Mouse (Mus musculus) frontal cortex, postnatal 14 days (tissue): ENCODE measurements around the gene Gm7978.
"Not testable (repeated sequence)": the region's sequence is repeated elsewhere in the genome, so short reads cannot be mapped to it uniquely, and the experiment has no call there.

Source experiments
- DNase-seq, 2 experiments: peaks; one replicate each; pipeline ENCODE4 v3.0.0; 2022; ENCODE audit warnings: low spot score in 2 of 2

Gm7978 gene

DNA sequence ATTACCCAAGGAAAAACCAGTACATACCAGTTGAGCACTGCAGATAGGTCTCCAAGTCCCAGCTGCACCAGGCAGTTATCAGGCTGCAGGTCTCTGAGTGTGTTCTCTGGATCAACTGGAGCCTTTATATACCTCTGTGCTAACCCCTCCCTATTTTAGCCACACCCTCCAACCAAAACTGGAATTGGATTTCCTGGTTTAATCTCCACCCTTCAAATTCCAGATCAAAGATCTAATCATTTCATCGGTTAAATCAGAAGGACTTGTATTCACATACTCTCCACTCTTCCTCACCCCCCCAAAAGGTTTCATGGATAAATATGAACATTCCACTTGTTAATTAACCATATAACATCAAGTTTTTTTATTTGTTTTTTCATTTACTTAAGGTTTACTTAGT lies at the start of gene Gm7978:
Gene Gm7978, minus strand, starts transcription at position 101 of the 400 bp plus-strand sequence.
- DNase-seq = not testable (repeated sequence)

DNA sequence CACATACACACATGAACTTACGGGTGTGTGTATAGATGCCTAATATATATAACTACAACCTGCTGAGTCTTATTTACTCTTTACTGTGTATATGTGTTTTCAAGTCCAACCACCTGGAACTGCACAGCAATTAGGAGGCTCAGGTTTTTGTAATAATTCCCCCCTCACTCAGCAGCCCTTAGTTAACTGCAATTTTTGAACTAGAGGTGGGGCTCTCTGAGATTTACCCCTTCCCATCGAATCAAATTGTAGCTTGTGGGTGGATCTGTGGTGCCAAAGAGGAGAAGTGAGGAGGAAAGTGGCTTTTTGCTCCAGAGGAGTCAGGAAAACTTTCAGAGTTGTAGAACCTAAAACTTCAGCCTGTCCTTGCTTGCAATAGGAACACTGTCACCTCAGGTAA lies 39.7 kb upstream of the Gm7978 start, which contains the start of gene E330014E10Rik:
Gene E330014E10Rik, plus strand, starts transcription at position 301 of the 400 bp plus-strand sequence.
- not testable (repeated sequence) for DNase-seq

DNA sequence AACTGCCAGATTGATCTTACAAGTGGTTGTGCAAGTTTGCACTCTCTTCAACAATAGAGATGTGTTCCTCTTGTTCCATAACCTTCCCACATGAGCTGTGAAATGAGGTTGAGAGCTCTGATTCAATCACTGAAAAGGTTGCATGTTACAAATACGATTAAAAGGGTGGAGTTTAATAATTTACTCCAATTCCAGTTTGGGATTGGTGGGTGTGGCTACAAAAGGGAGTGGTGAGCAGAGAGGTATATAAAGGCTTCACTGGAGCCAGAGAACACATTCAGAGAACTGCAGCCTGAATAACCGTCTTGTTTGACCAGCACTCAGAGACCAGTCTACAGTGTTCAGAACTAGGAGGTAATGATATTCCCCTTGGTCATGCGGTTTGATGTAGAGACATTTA lies 5.7 kb upstream of the Gm7978 start, which contains the start of gene Gm7982:
Gene Gm7982, plus strand, starts transcription at position 301 of the 400 bp plus-strand sequence.
- not testable (repeated sequence) for DNase-seq
